Mouse (Mus musculus) mouse embryonic stem cell (cell line): ENCODE data around the gene Anks1.

Source experiments
- in situ Hi-C, 2 experiments: fragments of 300-500 bp; cut with MboI; formaldehyde crosslinking; loops; 1 replicate in 1 of 2; 3 replicates in 1 of 2; pipeline ENCODE4 v1.14.3; 2019 to 2020; ENCODE audit warnings: low sequenced_read_pairs in 2 of 2, low pct_unique_long_range_greater_than_20kb in 1 of 2, mixed read lengths in 1 of 2; ENCODE audit not compliant: unreplicated experiment in 1 of 2

The Anks1 gene

DNA sequence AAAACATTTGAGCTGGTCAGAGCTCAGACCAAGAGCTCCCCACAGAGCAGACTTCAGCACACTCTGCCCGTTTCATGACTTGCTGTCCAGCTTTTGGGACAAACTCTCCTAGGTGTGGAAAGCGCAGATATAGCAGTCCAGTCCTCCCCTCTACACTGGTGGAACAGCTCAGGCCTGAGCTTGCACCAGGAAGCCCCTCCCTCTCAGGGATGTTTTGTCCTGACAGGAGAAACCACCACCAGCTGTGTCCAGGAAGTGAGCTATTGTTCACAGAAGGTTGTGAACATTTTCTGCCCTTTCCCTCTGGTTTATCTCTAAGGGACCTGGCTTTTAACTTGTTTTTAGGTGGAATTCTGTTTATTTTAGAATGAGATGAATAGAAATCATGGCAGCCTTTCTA, 120.2 kb downstream of the Anks1 start:
- in situ Hi-C loops: no loop called here

GRCm38 (mm10) chr17:28030446-28030845, 121.3 kb downstream of the Anks1 start:
- in situ Hi-C loops: no loop called here

GRCm38 (mm10) chr17:28031281-28031941, 122.3 kb downstream of the Anks1 start:
- in situ Hi-C loops: no loop called here

DNA sequence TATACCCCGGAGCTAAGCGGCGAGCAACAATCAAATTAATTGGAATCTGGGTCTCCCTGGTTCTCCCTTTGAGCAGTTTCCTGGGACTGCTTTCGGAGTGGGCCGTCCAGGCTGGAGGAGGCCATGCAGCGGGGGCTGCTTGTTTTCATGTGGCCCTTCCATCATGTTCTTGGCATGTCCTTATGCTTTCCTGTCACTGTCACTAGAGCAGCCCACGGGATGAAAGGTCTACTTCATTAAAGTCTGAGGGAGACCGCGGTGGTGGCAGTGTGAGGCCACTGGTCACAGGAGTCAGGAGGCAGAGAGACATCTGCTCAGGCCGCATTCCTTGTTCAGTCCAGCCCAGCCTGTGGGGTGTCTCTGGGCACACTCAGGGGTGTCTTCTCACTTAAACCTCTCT, 123.1 kb downstream of the Anks1 start:
- in situ Hi-C loops: no loop called here

DNA sequence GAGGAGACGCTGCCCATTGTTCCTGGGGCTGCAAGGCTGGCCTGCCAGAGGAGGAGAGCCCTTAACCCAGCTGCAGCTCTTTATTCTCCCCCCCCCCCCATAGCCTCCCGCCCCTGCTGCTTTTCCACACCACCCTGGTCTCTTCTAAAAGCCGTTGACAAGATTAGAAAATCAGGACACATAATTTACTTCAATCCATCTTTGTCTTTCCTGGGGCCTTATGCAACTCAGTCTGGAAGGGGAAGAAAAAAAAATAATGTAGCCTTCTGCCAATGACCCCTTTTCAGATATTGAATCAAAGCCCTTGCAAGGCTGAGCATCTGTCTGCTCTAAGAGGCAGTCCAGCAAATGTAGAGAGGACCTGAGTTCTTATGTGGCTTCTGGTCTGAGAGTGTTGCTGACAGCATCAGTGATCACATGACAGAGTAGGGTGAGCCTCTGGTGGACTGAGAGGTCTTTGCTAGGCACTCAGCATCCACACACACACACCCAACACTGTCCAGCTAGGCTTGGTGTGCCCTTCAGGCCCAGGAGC, 124.0 kb downstream of the Anks1 start:
- in situ Hi-C loops: no loop called here

GRCm38 (mm10) chr17:28034986-28035385, 125.9 kb downstream of the Anks1 start:
- in situ Hi-C loops: no loop called here

GRCm38 (mm10) chr17:28036813-28037756, 128.0 kb downstream of the Anks1 start:
- in situ Hi-C loops: no loop called here

DNA sequence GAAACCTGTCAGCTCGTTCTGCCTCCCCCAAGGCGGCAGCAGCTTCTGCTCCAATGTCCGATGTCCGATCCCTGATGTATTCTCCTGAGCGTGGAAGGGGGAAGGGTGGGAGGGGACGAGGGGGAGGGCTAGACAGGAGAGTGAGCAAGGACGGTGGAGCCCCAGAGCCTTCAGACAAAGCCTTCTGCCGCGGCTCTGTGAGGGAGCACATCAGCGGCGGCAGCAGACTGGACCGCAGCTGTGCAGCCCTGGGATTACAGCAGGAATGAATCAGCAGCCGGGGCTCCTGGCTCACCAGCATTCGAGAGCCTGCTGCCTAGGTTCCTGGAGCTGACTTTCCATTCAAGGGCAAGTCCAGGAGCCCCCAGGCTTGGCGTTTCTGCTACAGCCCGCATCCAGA, 131.5 kb downstream of the Anks1 start:
- in situ Hi-C loops: no loop called here

DNA sequence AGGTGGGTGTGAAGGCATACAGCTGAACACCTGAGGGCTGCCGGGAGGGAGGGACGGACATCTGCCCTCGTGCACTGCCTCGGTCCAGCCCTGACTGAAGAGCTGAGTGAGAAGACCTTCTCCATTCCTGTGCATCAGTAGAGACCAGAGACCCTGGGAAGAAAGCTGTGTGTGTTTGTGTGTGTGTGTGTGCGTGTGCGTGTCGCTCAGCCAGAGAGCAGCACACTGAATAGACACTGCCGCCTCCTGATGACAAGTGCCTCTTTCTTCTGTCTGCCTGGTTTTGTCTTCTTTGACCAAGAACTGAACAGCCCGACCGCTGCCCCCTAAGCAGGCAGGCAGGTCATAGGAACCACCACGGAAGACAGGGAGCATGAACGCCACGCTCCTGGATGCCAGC, 132.2 kb downstream of the Anks1 start:
- in situ Hi-C loops: no loop called here

DNA sequence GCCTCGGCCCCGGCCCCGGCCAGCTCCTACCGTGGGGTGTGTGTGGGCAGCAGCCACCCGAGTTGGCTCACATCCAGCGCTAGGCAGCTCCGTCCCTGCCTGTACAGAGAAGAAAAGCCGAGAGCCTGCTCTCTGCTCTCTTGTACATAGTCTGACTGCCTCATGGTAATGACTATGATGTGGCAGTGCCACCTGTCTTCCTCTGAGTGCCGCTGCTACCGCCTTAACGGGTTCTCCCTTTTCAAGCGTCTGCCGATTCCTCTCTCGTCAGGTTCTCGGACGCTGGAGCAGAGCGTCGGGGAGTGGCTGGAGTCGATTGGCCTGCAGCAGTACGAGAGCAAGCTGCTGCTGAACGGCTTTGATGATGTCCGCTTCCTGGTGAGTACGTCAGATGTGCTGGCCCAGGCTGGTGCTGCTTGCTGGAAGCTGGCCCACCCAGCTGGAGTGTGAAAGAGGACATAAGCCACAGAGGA, 133.2 kb downstream of the Anks1 start:
- in situ Hi-C loops: no loop called here

DNA sequence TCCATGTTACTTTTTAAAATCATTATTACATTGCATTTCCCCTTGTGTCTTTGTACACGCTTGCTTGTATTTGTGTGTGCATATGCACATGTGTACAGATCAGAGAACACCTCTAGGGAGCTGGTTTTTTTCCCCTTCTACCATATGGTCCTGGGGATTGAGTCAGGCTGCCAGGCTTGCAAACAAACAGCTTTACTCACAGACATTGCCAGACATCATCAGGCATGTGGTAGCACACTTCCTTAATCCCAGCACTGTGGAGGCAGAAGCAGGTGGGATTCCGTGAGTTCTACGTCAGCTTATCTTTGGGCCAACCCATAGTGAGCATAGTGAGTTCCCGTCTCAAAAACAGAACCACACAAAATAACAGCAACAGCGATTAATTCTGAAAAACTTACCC, 137.9 kb downstream of the Anks1 start:
- in situ Hi-C loops: loop anchor here in 1 of 2 experiments (5.0 kb wide), 1 partner anchor 60 kb away; no protein-coding TSS in a partner anchor

DNA sequence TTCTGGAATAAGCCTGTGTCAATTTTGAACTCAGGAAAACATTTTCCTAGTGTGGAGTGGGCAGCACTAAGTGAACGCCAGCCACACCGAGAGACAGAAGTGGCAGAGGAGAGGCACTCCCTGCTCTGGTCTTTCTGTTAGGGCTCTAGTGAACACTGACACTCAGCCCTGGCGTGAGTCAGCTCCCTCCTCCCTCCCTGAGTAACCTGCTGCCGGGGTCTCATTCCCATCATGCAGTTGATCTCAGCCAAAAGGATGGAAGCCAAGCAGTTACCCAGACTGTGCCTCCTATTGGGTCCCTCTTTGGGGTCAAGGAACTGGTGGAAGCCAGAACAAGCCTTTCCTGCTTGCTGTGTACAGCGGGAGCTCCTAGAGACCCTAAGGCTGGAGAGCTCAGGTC, 138.4 kb downstream of the Anks1 start:
- in situ Hi-C loops: loop anchor here in 1 of 2 experiments (5.0 kb wide), 1 partner anchor 60 kb away; no protein-coding TSS in a partner anchor

DNA sequence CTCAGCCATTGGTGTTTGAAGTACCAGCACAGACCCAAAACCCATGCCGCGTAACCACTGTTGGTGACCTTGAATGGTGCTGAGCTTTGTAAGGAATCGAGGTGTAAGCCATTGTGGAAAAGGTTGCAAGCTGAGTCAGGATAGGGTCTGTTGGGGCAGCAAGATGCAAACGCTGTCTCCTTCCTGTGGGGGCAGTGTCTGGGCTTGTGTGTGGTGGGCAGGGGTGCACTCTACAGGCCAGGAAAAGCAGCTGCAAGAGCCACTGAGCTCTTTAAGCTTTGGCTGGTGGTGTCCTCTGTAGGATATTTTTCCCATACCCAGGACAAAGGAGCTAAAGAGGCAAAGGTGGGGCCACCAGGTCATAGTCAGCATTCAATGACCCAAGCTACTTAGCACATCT, 139.3 kb downstream of the Anks1 start:
- in situ Hi-C loops: loop anchor here in 1 of 2 experiments (5.0 kb wide), 1 partner anchor 61 kb away; no protein-coding TSS in a partner anchor

DNA sequence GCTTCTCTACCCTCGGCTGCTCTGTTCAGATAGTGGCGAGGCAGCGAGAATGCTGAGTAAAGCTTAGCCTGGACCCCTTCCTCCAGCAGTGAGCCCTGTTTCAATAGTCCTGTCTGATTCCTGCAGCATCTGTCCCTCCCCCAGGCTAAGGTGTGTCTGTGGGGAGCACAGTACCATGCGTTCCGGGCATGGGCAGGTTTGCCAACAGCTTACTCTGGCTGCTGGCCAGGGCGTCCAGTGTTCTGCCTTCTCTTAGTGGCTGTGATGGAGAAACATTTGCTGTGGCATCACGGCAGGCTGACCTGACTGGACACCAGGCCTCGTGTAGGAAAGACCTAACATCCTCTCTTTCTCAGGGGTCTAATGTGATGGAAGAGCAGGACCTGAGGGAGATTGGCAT, 141.1 kb downstream of the Anks1 start:
- in situ Hi-C loops: no loop called here

DNA sequence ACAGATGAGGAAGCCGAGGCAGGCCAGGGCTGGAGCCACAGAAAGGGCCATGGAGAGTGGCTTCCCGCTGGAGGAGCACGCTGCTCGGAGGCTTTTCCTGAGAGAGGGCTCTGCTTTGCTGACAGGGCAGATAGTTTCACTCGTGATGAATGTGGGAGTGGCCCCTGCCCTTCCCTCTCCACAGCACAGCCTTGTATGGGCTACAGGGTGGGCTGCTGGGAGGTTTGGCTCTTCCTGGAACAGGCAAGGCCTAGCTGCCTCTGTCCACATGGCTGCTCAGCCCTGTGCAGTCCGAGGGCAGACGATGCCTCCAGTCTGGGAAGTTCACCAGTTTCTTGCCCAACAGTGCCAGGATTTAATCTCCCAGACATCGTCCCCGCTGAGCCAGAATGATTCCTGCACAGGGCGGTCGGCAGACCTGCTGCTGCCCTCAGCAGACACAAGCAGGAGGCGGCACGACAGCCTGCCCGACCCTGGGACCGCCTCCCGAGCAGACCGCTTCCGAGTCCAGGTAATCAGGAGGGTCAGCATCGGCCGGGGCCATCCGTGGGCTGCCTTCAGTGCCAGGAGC, 143.3 kb downstream of the Anks1 start:
- in situ Hi-C loops: no loop called here

- in situ Hi-C loops: no loop called here
Measured at GRCm38 (mm10) chr17:28058346-28058745, 149.2 kb downstream of the Anks1 start.

GRCm38 (mm10) chr17:28060681-28061080, 151.6 kb downstream of the Anks1 start:
- in situ Hi-C loops: loop anchor here in 1 of 2 experiments (5.0 kb wide), 1 partner anchor 73 kb away; no protein-coding TSS in a partner anchor

DNA sequence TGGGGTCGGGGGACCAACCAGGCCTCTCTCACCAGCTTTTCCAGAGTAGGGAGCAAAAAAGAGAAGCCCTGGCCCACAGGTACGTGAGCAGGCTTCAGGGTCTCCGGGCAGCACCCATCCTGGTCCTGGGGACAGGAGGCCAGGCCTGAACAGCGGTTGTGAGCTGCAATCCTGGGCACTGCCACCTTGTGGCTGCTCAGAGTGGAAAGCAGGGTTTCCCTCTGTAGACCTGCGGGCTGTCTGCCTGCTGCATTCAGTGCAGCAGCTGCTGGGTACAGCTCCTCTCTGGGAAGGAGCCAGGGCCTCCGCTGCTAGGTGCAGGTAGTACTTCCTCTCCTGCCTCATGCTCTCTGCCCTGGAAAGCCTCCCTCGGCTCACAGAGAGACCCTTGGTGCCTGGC, 152.4 kb downstream of the Anks1 start:
- in situ Hi-C loops: loop anchor here in 1 of 2 experiments (5.0 kb wide), 1 partner anchor 74 kb away; no protein-coding TSS in a partner anchor

DNA sequence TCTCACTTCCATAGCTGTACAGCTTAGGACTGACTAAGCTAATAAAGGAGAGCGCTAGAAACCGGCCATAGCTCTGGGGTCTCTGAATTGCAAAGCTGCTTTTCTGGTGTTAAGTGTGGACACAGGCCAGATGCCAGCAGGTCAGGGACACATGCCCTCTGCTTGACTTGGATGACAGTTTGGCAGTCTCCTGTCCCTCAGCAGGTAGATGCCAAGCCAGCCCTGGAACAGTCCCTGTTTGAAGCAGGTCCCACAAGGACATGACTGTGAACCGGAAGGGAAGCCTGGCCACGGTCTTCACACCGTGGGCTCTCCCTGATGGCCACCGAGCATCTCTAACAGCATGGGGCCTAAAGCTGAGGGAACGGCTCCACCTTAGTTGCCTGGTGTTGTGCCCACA, 153.6 kb downstream of the Anks1 start:
- in situ Hi-C loops: loop anchor here in 1 of 2 experiments (5.0 kb wide), 1 partner anchor 75 kb away; no protein-coding TSS in a partner anchor
